Mouse (Mus musculus) bone marrow, adult 2 months (tissue): Measurements from ENCODE around the gene Lyrm2.

Source experiments
- CTCF ChIP-seq: fragments of 200-500 bp; IDR thresholded peaks from 2 replicates; pipeline ENCODE4 v1.5.1; 2011; ENCODE audit warnings: low read length, control low read depth; ENCODE audit not compliant: control insufficient read depth, insufficient read depth
- POLR2A ChIP-seq: fragments of 200-500 bp; IDR thresholded peaks from 2 replicates; pipeline ENCODE4 v1.6.1; 2011; ENCODE audit warnings: low read depth, mild to moderate bottlenecking, control low read depth, low read length, borderline replicate concordance; ENCODE audit not compliant: control insufficient read depth

GRCm38 (mm10) chr4:32768046-32768445 is 32.0 kb upstream of the Lyrm2 start:
- TF ChIP-seq CTCF (no peak), POLR2A (no peak)
